Comparison of ENCODE assay signal across 10 mouse cellular contexts in genomic region chr6:136847790-136848189, GRCm38 (mm10). TPM values are rescaled to one million over a fixed set of nuclear protein-coding genes. Genes with fewer than 3 reads are reported as not detected.
DNase-seq lines count a peak whose midpoint lies in the region; ATAC-seq and TF ChIP-seq lines count a peak whose summit lies in the region.
"Had no signal": no experiment of that assay in that cellular context is flagged by ENCODE, and none has a peak within 500 bp of the region (broad histone marks: within the 10 kb centered on the region; RNA-seq: fewer than 3 reads in every experiment).

No protein-coding gene starts in this region.

- no peaks in the 10 kb centered on the region for H3K27me3 ChIP-seq in intestine, postnatal 0 days (replicated peaks; ENCODE audit: control insufficient read depth, insufficient read depth, low read length)
- no peaks in the 10 kb centered on the region for H3K27me3 ChIP-seq in lung, embryonic 14.5 days (ENCODE audit: insufficient read depth, low read length)

- H3K9me3 ChIP-seq in intestine, postnatal 0 days (ENCODE audit: control insufficient read depth): no peaks in the 10 kb centered on the region
- no peaks in the 10 kb centered on the region for H3K9me3 ChIP-seq in lung, embryonic 14.5 days (ENCODE audit: low read depth, low read length)

- peak; percentile 8 for DNase-seq in cerebellum, adult 8-10 months
- DNase-seq in ovary, postnatal 36 days (ENCODE audit: low spot score): peak; percentile 62
- no peak for DNase-seq in ovary, postnatal 10 days (ENCODE audit: low spot score)
- DNase-seq in lung, embryonic 14.5 days: peak; percentile 64
- peak; percentile 61 to 76 for DNase-seq in spleen, postnatal 14 days (ENCODE audit: low spot score in 2 of 2)

- no peak overlapping the region for H3K4me2 ChIP-seq in intestine, postnatal 0 days (replicated peaks; ENCODE audit: low read depth)
- H3K4me2 ChIP-seq in lung, embryonic 14.5 days: no peak overlapping the region

- H3K27ac ChIP-seq in cortical plate, adult 2 months (ENCODE audit: insufficient read depth, low read length): no peak overlapping the region
- H3K27ac ChIP-seq in intestine, postnatal 0 days (ENCODE audit: low read depth, low read length): no peak overlapping the region
- H3K27ac ChIP-seq in lung, embryonic 14.5 days (ENCODE audit: low read depth): no peak overlapping the region

- peak; percentile 44 for TF ChIP-seq CTCF in cortical plate, adult 2 months (IDR thresholded peaks at IDR 0.05; ENCODE audit: extremely low read depth, insufficient read depth, low read length)
- peak; percentile 83 for TF ChIP-seq CTCF in intestine, postnatal 0 days (IDR thresholded peaks at IDR 0.05; ENCODE audit: low read depth)
- TF ChIP-seq CTCF in lung, embryonic 14.5 days (IDR thresholded peaks at IDR 0.05; ENCODE audit: low read depth): peak; percentile 76

- no peak overlapping the region for H3K9ac ChIP-seq in intestine, postnatal 0 days (ENCODE audit: low read depth, low read length)
- H3K9ac ChIP-seq in lung, embryonic 14.5 days: no peak overlapping the region

- no peak overlapping the region for H3K4me3 ChIP-seq in cortical plate, adult 2 months (ENCODE audit: insufficient read depth, low read length)
- H3K4me3 ChIP-seq in intestine, postnatal 0 days (ENCODE audit: low read depth, low read length): no peak overlapping the region
- H3K4me3 ChIP-seq in lung, embryonic 14.5 days (ENCODE audit: low read depth, low read length): no peak overlapping the region
- H3K4me3 ChIP-seq: myocyte had no signal

- no peaks in the 10 kb centered on the region for H3K36me3 ChIP-seq in intestine, postnatal 0 days (ENCODE audit: control insufficient read depth, insufficient read depth)
- no peaks in the 10 kb centered on the region for H3K36me3 ChIP-seq in lung, embryonic 14.5 days (ENCODE audit: insufficient read depth)

- no peaks in the 10 kb centered on the region for H3K4me1 ChIP-seq in cortical plate, adult 2 months (ENCODE audit: control insufficient read depth, insufficient read depth, low read length)
- no peaks in the 10 kb centered on the region for H3K4me1 ChIP-seq in intestine, postnatal 0 days (replicated peaks; ENCODE audit: control insufficient read depth, insufficient read depth, low read length)
- H3K4me1 ChIP-seq in lung, embryonic 14.5 days (ENCODE audit: insufficient read depth): 0 out of 2 replicates have a peak, but pooled peaks cover 2% of the 10 kb centered on the region

- TF ChIP-seq POLR2A in cortical plate, adult 2 months (IDR thresholded peaks at IDR 0.05; ENCODE audit: extremely low read depth, insufficient read depth, low read length): no peak

- ATAC-seq in cerebellum, adult (ENCODE audit: insufficient number of reproducible peaks, low FRiP score, low TSS enrichment): no peak
- 0 out of 2 replicates have a peak, but pooled peaks have one; percentile 47 for ATAC-seq in intestine, postnatal 0 days
- ATAC-seq in lung, embryonic 14.5 days (ENCODE audit: insufficient read depth): no peak

- WGBS in intestine, postnatal 0 days: 18% methylated on average over 2 of the region's 2 CpGs
- WGBS in lung, embryonic 14.5 days: 15% methylated on average over 2 of the region's 2 CpGs

RNA-seq across cellular contexts. Expression of gene Art4, which starts 9.7 kb away (rescaled TPM):
- polyA plus RNA-seq in cortical plate, adult 2 months (2012; rRNA removed): 0.06 TPM in 1 of 2 replicates, not detected in the other
- 0.55 and 0.64 TPM in 2 replicates for polyA plus RNA-seq in intestine, postnatal 0 days (2015; fragmentation: Nextera tagmentation; extraction: Ambion mirVana)
- polyA plus RNA-seq in lung, embryonic 14.5 days (2014; fragmentation: Nextera tagmentation; extraction: Ambion mirVana): 3.3 and 3.6 TPM in 2 replicates
- polyA plus RNA-seq: myocyte had no signal

RNA-seq across cellular contexts. Expression of gene Smco3, which starts 12.5 kb away (rescaled TPM):
- polyA plus RNA-seq in cortical plate, adult 2 months (2012; rRNA removed): 6.5 and 8.7 TPM in 2 replicates
- polyA plus RNA-seq in intestine, postnatal 0 days (2015; fragmentation: Nextera tagmentation; extraction: Ambion mirVana): 0.76 and 1.3 TPM in 2 replicates
- polyA plus RNA-seq in lung, embryonic 14.5 days (2014; fragmentation: Nextera tagmentation; extraction: Ambion mirVana): 1.6 and 2.9 TPM in 2 replicates
- polyA plus RNA-seq: heart, embryonic 14.5 days had no signal

RNA-seq across cellular contexts. Expression of gene Wbp11, which starts 19.8 kb away (rescaled TPM):
- 59.7 and 64.0 TPM in 2 replicates for polyA plus RNA-seq in cortical plate, adult 2 months (2012; rRNA removed)
- polyA plus RNA-seq in intestine, postnatal 0 days (2015; fragmentation: Nextera tagmentation; extraction: Ambion mirVana): 41.4 and 45.2 TPM in 2 replicates
- polyA plus RNA-seq in lung, embryonic 14.5 days (2014; fragmentation: Nextera tagmentation; extraction: Ambion mirVana): 130 and 134 TPM in 2 replicates

RNA-seq across cellular contexts. Expression of gene BC049715, which starts 20.4 kb away (rescaled TPM):
- polyA plus RNA-seq in cortical plate, adult 2 months (2012; rRNA removed): 1.0 and 1.4 TPM in 2 replicates
- polyA plus RNA-seq in intestine, postnatal 0 days (2015; fragmentation: Nextera tagmentation; extraction: Ambion mirVana): 0.47 and 1.8 TPM in 2 replicates
- 1.5 and 1.9 TPM in 2 replicates for polyA plus RNA-seq in lung, embryonic 14.5 days (2014; fragmentation: Nextera tagmentation; extraction: Ambion mirVana)

RNA-seq across cellular contexts. Expression of gene Mgp, which starts 27.8 kb away (rescaled TPM):
- polyA plus RNA-seq in cortical plate, adult 2 months (2012; rRNA removed): 152 and 207 TPM in 2 replicates
- polyA plus RNA-seq in intestine, postnatal 0 days (2015; fragmentation: Nextera tagmentation; extraction: Ambion mirVana): 74.8 and 76.7 TPM in 2 replicates
- 768 and 894 TPM in 2 replicates for polyA plus RNA-seq in lung, embryonic 14.5 days (2014; fragmentation: Nextera tagmentation; extraction: Ambion mirVana)
